Mouse (Mus musculus): Measurements from ENCODE around the gene Me1.

GRCm38 (mm10) chr9:86728214-86728814, 32.6 kb upstream of the Me1 start:
- TF ChIP-seq CTCF (IDR thresholded peaks at IDR 0.05; ENCODE audit: low read depth) (no peak), EP300 (optimal IDR thresholded peaks at IDR 0.05) (no peak)

Measured in stomach, postnatal 0 days (tissue).